Mouse (Mus musculus) ES-Bruce4 (cell line): ENCODE results near the gene Tbc1d10c. TPM values are rescaled to one million over a fixed set of nuclear protein-coding genes. Genes with fewer than 3 reads are reported as not detected.

ENCODE experiments used
- H3K27ac ChIP-seq: 2 replicates; pipeline ENCODE4 v1.5.1; 2012; ENCODE audit warnings: low read length, inconsistent platforms; ENCODE audit not compliant: insufficient read depth
- H3K27me3 ChIP-seq: 2 replicates; pipeline ENCODE4 v1.6.1; 2012; ENCODE audit warnings: mild to moderate bottlenecking, low read length, inconsistent platforms; ENCODE audit not compliant: control insufficient read depth, poor library complexity, insufficient read depth, severe bottlenecking
- H3K36me3 ChIP-seq: 2 replicates; pipeline ENCODE4 v1.6.1; 2012; ENCODE audit warnings: inconsistent platforms, mild to moderate bottlenecking, low read length, moderate library complexity; ENCODE audit not compliant: control insufficient read depth, poor library complexity, insufficient read depth, severe bottlenecking
- H3K4me1 ChIP-seq: one replicate; pipeline ENCODE4 v1.8.1; 2011; ENCODE audit warnings: low read length; ENCODE audit not compliant: control insufficient read depth, insufficient read depth
- H3K4me3 ChIP-seq: 2 replicates; pipeline ENCODE4 v1.5.1; 2011; ENCODE audit warnings: low read depth, mild to moderate bottlenecking, low read length
- H3K9ac ChIP-seq: 2 replicates; pipeline ENCODE4 v1.6.1; 2012; ENCODE audit warnings: low read depth, mild to moderate bottlenecking, inconsistent platforms; ENCODE audit not compliant: poor library complexity, severe bottlenecking
- H3K9me3 ChIP-seq: replicated peaks from 2 replicates; pipeline ENCODE4 v1.6.1; 2012; ENCODE audit warnings: mild to moderate bottlenecking, low read length, inconsistent platforms; ENCODE audit not compliant: control insufficient read depth, poor library complexity, insufficient read depth, severe bottlenecking
- CTCF ChIP-seq: IDR thresholded peaks from one replicate; pipeline ENCODE4 v1.8.1; 2011; ENCODE audit warnings: low read depth, low read length
- EP300 ChIP-seq: IDR thresholded peaks from 2 replicates; pipeline ENCODE4 v1.6.1; 2011; ENCODE audit warnings: low read depth, low read length; ENCODE audit not compliant: insufficient read depth
- POLR2A ChIP-seq: IDR thresholded peaks from one replicate; pipeline ENCODE4 v1.8.1; 2011; ENCODE audit warnings: low read length; ENCODE audit not compliant: insufficient read depth
- polyA plus RNA-seq: library from polyadenylated mRNA; stranded (reverse); fragments of >200 nt; gene quantifications from 2 replicates; pipeline ENCODE4 v1.2.4, GENCODE M21; 2011; ENCODE audit warnings: low read depth; ENCODE audit not compliant: missing spikeins, insufficient read depth, insufficient read length

Tbc1d10c gene
- polyA plus RNA-seq, 1 experiment = 1.2 TPM

- H3K4me3 ChIP-seq = no peak overlapping the region
- H3K9me3 ChIP-seq = no peaks in the 10 kb centered on the region
- no peaks in the 10 kb centered on the region for H3K27me3 ChIP-seq
- H3K36me3 ChIP-seq = 0 out of 2 replicates have a peak, but pooled peaks cover 2% of the 10 kb centered on the region
- H3K9ac ChIP-seq = no peak overlapping the region
- peaks cover 2% of the 10 kb centered on the region for H3K4me1 ChIP-seq
- TF ChIP-seq POLR2A = no peak
- no peak for TF ChIP-seq EP300
- no peak for TF ChIP-seq CTCF
- H3K27ac ChIP-seq = no peak overlapping the region
Observed at GRCm38 (mm10) chr19:4146366-4147021, 44.6 kb downstream of the Tbc1d10c start.

GRCm38 (mm10) chr19:4145936-4146335 lies 45.1 kb downstream of the Tbc1d10c start:
- H3K27me3 ChIP-seq = no peaks in the 10 kb centered on the region
- peaks cover 2% of the 10 kb centered on the region for H3K4me1 ChIP-seq
- 0 out of 2 replicates have a peak, but pooled peaks cover 2% of the 10 kb centered on the region for H3K36me3 ChIP-seq
- H3K27ac ChIP-seq = no peak overlapping the region
- no peak overlapping the region for H3K4me3 ChIP-seq
- TF ChIP-seq CTCF (no peak), POLR2A (no peak), EP300 (no peak)
- no peaks in the 10 kb centered on the region for H3K9me3 ChIP-seq
- H3K9ac ChIP-seq = no peak overlapping the region

- Histone ChIP-seq H3K27me3 (no peaks in the 10 kb centered on the region), H3K4me1 (peaks cover 2% of the 10 kb centered on the region), H3K4me3 (no peak overlapping the region), H3K36me3 (no peaks in the 10 kb centered on the region), H3K27ac (no peak overlapping the region), H3K9ac (no peak overlapping the region), H3K9me3 (no peaks in the 10 kb centered on the region)
- TF ChIP-seq POLR2A = no peak
- TF ChIP-seq CTCF = no peak
- no peak for TF ChIP-seq EP300
Observed at GRCm38 (mm10) chr19:4144550-4145498, 46.3 kb downstream of the Tbc1d10c start.

GRCm38 (mm10) chr19:4143759-4144268 lies 47.3 kb downstream of the Tbc1d10c start, which contains the start of gene Cabp4:
Cabp4 (minus strand) TSS chr19:4144033.
- Histone ChIP-seq H3K27ac (no peak within 1 kb of the TSS), H3K4me1 (no peaks in the 10 kb centered on the region), H3K9ac (no peak within 1 kb of the TSS), H3K4me3 (no peak within 1 kb of the TSS), H3K27me3 (no peaks in the 10 kb centered on the region), H3K36me3 (no peaks in the 10 kb centered on the region), H3K9me3 (no peaks in the 10 kb centered on the region)
- TF ChIP-seq CTCF (no peak), POLR2A (no peak), EP300 (no peak)

GRCm38 (mm10) chr19:4142416-4143173 lies 48.5 kb downstream of the Tbc1d10c start:
- Histone ChIP-seq H3K4me1 (no peaks in the 10 kb centered on the region), H3K36me3 (no peaks in the 10 kb centered on the region), H3K4me3 (no peak overlapping the region), H3K27me3 (no peaks in the 10 kb centered on the region), H3K9ac (no peak overlapping the region), H3K27ac (no peak overlapping the region), H3K9me3 (no peaks in the 10 kb centered on the region)
- TF ChIP-seq POLR2A (no peak), EP300 (no peak), CTCF (no peak)
